Mouse (Mus musculus) naive thymus-derived CD4-positive, alpha-beta T cell, adult 2 months (primary cell): ENCODE results near the gene Zbtb1.
A peak's percentile ranks its signal among the peaks of the same experiment; 100 is the strongest.
"Not testable (repeated sequence)": the region's sequence is repeated elsewhere in the genome, so short reads cannot be mapped to it uniquely, and the experiment has no call there.

ENCODE experiments used
- DNase-seq: peaks from one replicate; pipeline ENCODE4 v3.0.0-alpha.2; 2011; ENCODE audit warnings: low read depth

Gene Zbtb1

DNA sequence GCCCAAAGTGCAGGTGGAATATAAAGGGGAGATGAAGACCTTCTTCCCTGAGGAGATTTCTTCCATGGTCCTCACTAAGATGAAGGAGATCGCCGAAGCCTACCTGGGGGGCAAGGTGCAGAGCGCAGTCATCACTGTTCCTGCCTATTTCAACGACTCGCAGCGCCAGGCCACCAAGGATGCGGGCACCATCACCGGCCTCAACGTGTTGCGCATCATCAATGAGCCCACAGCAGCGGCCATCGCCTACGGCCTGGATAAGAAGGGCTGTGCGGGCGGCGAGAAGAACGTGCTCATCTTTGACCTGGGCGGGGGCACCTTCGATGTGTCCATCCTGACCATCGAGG, 34.7 kb downstream of the Zbtb1 start:
- DNase-seq: no peak

DNA sequence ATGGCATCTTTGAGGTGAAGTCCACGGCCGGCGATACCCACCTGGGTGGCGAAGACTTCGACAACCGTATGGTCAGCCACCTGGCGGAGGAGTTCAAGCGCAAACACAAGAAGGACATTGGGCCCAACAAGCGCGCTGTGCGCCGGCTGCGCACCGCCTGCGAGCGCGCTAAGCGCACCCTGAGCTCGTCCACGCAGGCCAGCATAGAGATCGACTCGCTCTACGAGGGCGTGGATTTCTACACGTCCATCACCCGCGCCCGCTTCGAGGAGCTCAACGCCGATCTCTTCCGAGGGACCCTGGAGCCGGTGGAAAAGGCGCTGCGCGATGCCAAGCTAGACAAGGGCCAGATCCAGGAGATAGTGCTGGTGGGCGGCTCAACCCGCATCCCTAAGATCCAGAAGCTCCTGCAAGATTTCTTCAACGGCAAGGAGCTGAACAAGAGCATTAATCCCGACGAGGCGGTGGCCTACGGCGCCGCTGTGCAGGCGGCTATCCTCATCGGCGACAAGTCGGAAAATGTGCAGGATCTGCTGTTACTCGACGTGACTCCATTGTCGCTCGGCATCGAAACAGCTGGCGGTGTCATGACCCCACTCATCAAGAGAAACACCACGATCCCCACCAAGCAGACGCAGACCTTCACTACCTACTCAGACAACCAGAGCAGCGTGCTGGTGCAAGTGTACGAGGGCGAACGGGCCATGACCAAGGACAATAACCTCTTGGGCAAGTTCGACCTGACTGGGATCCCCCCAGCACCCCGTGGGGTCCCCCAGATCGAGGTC, 35.3 kb downstream of the Zbtb1 start:
- DNase-seq: peak; percentile 60

DNA sequence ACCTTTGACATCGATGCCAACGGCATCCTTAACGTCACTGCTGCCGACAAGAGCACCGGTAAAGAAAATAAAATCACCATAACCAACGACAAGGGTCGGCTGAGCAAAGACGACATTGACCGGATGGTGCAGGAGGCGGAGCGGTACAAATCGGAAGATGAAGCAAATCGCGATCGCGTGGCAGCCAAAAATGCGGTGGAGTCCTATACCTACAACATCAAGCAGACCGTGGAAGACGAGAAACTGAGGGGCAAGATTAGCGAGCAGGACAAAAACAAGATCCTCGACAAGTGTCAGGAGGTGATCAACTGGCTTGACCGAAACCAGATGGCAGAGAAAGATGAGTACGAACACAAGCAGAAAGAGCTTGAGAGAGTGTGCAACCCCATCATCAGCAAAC, 35.9 kb downstream of the Zbtb1 start:
- DNase-seq: no peak

DNA sequence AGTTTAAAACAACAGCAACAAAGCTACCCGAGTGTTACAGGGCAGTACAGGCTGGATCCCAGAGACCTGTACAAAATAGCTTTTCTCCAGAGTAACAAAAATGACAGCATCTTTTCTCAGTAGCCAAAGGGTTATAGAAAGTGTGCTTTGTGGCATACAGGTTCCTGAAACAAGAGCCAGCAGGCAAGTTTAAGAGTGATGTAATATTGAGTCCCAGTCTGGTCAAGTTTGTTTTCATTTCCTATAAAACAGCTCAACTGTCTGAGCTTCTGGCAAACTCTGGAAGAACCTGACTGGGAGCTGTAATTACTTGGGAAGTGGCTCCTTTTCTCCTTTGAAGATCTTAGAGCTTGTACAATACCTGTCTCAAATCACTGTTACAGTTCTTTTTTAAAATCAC, 37.1 kb downstream of the Zbtb1 start:
- DNase-seq: no peak

DNA sequence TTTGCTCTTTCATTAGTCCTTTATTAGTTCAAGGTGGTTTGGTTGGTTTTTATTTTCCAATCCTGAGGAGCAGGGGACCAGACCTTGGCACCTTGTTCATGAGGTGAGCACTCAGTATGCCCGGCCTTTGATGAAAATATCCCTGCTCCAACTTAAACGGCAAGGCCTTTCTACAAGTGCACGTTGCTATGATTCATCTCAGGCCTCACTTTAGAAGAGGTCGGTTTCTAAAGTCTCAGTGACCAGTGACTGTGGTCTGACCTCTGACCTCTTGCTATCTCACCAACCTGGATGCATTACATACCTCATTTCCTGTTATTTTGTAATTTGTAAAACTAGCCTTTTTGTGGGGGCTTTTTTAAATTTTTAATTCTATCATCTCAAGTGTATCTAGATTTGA, 39.1 kb downstream of the Zbtb1 start:
- DNase-seq: no peak

DNA sequence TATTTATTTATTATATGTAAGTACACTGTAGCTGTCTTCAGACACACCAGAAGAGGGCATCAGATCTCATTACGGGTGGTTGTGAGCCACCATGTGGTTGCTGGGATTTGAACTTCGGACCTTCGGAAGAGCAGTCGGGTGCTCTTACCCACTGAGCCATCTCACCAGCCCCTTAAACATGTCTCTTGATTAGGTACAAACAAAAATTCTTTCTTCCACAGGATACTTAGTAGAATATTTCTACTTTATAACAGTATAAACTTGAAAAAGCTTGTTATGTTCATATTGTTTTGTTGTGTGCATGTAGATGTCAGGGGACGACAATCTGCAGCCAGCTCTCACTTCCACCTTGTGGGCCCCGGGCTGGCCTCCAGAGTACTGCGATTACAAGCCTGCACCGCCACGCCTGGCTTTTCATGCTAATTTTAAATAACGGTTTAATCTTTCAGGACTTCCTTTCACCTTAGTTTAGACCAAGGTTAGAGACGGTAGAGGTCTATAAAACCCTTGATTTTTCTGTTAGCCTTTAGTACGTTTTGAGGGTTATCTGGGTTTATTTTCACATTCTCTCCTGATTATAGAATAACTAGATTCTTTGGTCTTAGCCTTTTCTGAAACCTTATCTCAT, 45.4 kb downstream of the Zbtb1 start:
- DNase-seq: no peak

DNA sequence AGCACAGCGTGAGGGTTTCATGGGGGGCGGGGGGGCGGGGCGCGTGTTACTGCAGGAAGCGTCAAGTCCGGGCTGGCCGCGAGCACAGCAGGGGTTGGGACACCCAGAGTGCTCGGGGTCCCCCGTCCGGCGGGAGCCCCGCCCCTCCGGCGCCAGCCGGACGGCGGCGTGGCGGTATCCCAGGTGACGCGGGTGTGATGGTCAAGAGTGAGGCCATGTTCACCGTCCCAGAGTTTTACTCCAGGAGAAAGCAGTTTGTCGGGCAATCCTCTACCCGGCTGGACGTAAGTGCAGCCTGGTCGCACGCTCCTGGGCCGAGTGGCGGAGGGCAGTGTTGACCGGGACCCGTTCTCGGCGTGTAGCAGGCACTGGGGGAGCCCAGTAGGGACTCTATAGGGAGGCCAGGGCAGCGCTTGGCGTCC, 47.4 kb downstream of the Zbtb1 start, which contains the start of gene Ppp1r36:
Ppp1r36 (plus strand) TSS at position 106 of the 422 bp plus-strand sequence.
- DNase-seq: no peak

DNA sequence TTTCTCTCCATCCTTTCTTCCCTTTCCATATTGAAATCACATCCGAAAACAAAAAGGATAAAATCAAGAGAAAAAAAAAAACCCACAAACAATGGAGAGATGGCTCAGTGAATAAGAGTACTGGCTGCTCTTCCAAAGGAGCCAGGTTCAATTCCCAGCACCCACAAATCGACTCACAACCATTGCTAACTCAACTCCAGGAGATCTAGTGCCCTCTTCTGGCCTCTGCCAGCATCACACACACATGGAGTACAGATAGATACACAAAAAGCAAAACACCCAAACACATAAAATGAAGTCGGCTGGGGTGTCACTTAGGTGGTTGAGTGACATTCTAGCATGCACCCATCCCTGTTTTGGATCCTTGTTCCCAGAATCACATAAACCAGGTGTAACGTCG, 48.3 kb downstream of the Zbtb1 start:
- no peak for DNase-seq

- no peak for DNase-seq
Observed at GRCm38 (mm10) chr12:76425256-76425655, 55.2 kb downstream of the Zbtb1 start.

- no peak for DNase-seq
Observed at GRCm38 (mm10) chr12:76427546-76427945, 57.5 kb downstream of the Zbtb1 start.

DNA sequence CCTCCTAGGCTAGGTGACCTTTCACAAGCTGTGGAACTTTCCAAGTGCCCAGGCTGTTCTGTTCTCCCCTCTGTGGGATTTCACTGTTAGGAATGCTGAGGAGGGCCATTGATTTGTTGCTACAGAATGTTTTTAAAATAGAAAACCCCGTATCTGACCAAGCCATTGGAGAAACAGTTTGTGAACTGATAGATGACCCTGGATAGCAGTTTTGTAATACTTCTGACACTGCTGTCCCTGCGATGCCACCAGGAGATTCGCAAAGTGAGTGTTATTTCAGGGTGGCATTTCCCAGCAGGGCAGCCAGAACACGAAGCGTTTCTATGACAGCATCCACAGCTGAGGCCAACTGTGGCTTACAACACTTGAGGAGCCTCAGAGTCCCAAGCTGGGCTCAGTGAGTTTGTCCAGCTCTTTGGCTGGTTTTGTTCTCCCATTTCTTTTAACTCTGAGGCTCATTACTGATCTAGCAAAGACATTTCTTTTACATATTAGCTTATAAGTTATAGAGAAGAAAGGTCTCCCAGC, 60.9 kb downstream of the Zbtb1 start:
- DNase-seq: no peak

- DNase-seq: no peak
Observed at GRCm38 (mm10) chr12:76431431-76431830, 61.4 kb downstream of the Zbtb1 start.

- DNase-seq: no peak
Observed at GRCm38 (mm10) chr12:76434111-76434510, 64.0 kb downstream of the Zbtb1 start.

DNA sequence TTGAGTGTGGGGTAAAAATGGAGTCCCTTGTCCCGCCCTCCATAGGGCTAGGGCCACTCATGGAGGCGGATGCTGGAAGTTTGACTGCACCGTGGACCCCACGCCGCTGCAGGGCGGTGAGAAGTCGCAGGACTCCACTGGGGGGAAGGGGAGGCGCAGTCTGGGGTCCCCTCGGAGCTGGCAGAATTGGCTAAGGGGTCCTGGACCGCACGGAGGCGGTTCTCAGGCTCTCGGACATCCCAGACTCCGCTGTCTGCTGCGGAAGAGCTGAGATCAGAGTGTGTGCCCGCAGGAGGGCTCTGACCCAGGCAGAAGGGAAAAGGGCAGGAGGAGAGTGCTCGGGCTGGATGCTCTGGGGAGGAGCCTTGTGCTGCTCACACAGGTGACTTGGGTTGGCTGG, 65.0 kb downstream of the Zbtb1 start:
- no peak for DNase-seq

DNA sequence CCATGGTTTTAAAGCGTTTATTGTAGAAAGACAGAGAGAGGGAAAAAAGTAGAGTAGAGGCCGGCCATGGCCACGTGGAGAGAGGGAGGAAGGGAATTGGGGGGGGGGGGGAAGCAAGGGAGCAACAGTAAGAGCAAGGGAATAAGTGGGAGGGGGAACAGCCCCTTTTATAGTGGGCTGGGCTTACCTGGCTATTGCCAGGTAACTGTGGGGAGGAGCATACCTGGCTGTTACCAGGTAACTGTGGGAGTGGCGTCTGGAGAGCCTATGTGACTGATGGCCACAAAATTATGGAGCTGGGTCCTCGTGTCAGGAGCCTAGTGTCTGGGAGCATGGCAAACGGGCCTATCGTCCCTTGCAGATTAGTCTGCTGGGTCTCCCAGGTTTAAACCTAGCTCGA, 65.5 kb downstream of the Zbtb1 start:
- DNase-seq: no peak

DNA sequence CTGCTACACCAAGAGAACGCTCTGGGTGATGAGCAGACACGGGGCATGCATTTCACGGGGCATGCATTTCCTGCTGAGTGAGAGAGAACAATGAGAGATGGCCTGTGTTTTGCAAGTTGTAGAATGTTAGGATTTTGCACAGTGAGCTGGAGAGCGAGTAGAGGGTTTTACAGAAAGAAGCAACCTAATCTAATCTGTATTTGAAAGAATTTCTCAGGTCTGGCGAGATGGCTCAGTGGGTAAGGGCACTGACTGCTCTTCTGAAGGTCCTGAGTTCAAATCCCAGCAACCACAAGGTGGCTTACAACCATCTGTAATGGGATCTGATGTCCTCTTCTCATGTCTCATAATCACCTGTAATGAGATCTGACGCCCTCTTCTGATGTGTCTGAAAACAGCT, 73.4 kb downstream of the Zbtb1 start:
- DNase-seq: not testable (repeated sequence)

DNA sequence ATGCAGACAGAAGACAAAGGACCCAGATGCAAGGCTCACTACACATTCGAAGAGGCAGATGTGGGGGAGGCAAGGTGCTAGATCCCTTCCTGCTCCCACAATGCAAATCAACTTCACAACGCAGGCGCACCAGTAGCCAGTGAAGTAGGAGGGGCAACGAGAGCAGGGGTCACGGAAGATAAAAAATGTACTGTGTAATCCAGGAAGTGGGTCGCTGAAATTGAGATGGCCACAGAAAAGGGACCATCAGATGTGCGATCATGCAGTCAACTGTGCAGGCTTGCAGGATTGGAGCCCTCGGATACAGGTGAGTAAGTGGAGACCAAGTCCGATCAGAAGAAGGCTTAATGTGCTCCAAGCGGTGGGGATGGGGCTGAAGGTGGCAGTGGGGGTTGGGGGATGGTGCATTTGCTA, 74.3 kb downstream of the Zbtb1 start:
- peak; percentile 14 for DNase-seq

- DNase-seq: peak; percentile 2
Observed at GRCm38 (mm10) chr12:76444862-76445261, 74.8 kb downstream of the Zbtb1 start.

DNA sequence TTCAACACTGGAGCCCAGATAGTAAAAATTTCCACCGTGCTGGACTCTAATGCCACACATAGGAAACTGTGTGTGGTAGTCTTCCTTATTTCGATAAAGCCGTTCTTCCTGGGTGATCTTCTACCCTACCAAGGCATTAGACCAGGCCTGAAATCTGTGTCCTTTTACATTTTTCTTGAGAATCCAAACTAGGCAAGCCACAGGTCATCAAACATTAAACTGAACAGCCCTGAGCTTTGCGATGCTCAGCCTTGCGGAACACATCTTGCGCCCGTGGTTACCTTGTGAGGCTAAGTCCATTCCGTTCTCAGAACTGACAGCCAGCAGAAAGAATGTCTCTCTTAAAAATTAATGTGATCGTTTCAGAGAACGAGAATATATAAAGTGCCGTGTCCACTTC, 76.1 kb downstream of the Zbtb1 start:
- DNase-seq: no peak
